Mouse (Mus musculus): ENCODE measurements around the gene 2010109A12Rik.

2010109A12Rik gene

GRCm38 (mm10) chr5:93232838-93233237 lies 26.5 kb downstream of the 2010109A12Rik start:
- no peak for DNase-seq

GRCm38 (mm10) chr5:93234130-93234529 lies 27.8 kb downstream of the 2010109A12Rik start:
- DNase-seq = no peak

- no peak for DNase-seq
Measured at GRCm38 (mm10) chr5:93234605-93235004, 28.3 kb downstream of the 2010109A12Rik start.

GRCm38 (mm10) chr5:93235888-93236287 lies 29.6 kb downstream of the 2010109A12Rik start:
- no peak for DNase-seq

GRCm38 (mm10) chr5:93236541-93236940 lies 30.2 kb downstream of the 2010109A12Rik start:
- no peak for DNase-seq

GRCm38 (mm10) chr5:93239590-93240544 lies 33.5 kb downstream of the 2010109A12Rik start:
- DNase-seq = no peak

- DNase-seq = no peak
Measured at GRCm38 (mm10) chr5:93245280-93245679, 39.0 kb downstream of the 2010109A12Rik start.

- no peak for DNase-seq
Measured at GRCm38 (mm10) chr5:93249940-93250578, 43.7 kb downstream of the 2010109A12Rik start.

GRCm38 (mm10) chr5:93251001-93251760 lies 44.9 kb downstream of the 2010109A12Rik start:
- DNase-seq = no peak

- DNase-seq = no peak
Measured at GRCm38 (mm10) chr5:93255759-93256265, 49.5 kb downstream of the 2010109A12Rik start.

- DNase-seq = no peak
Measured at GRCm38 (mm10) chr5:93256820-93257405, 50.6 kb downstream of the 2010109A12Rik start.

GRCm38 (mm10) chr5:93259349-93259748 lies 53.0 kb downstream of the 2010109A12Rik start:
- DNase-seq = no peak

GRCm38 (mm10) chr5:93260983-93261382 lies 54.7 kb downstream of the 2010109A12Rik start:
- DNase-seq = no peak

GRCm38 (mm10) chr5:93262751-93263150 lies 56.4 kb downstream of the 2010109A12Rik start:
- DNase-seq = no peak

Data from right cerebral cortex, postnatal 4 days (tissue).